Mouse (Mus musculus) limb, embryonic 14.5 days (tissue): ENCODE data around the gene Ccr10. TPM values are rescaled to one million over a fixed set of nuclear protein-coding genes. Genes with fewer than 3 reads are reported as not detected.

ENCODE experiments used
- ATAC-seq: fragments of 200-750 bp; cut with Nextera tagmentation; 2 replicates; pipeline ENCODE4 v1.8.0; 2017; ENCODE audit warnings: low read depth, moderate number of reproducible peaks, moderate TSS enrichment; ENCODE audit not compliant: low FRiP score
- DNase-seq: peaks from one replicate; pipeline ENCODE4 v3.0.0-alpha.2; 2015; ENCODE audit warnings: low spot score
- H3K27ac ChIP-seq: fragments of 300-500 bp; sonication (generic); replicated peaks from 2 replicates; pipeline ENCODE4 v1.5.1; 2014; ENCODE audit warnings: low read depth, mild to moderate bottlenecking, low read length, moderate library complexity, mixed read lengths
- H3K27me3 ChIP-seq: fragments of 300-500 bp; sonication (generic); 2 replicates; pipeline ENCODE4 v1.6.1; 2014; ENCODE audit warnings: low read length, mixed read lengths; ENCODE audit not compliant: control insufficient read depth, insufficient read depth
- H3K36me3 ChIP-seq: fragments of 300-500 bp; sonication (generic); 2 replicates; pipeline ENCODE4 v1.6.1; 2014; ENCODE audit warnings: mild to moderate bottlenecking, low read length, moderate library complexity, mixed read lengths; ENCODE audit not compliant: control insufficient read depth, insufficient read depth
- H3K4me1 ChIP-seq: fragments of 300-500 bp; sonication (generic); 2 replicates; pipeline ENCODE4 v1.6.1; 2014; ENCODE audit warnings: antibody characterized with exemption, low read length, mixed read lengths; ENCODE audit not compliant: control insufficient read depth, insufficient read depth
- H3K4me2 ChIP-seq: fragments of 300-500 bp; sonication (generic); replicated peaks from 2 replicates; pipeline ENCODE4 v1.6.1; 2014; ENCODE audit warnings: low read depth, mild to moderate bottlenecking, low read length, moderate library complexity; ENCODE audit not compliant: severe bottlenecking
- H3K4me3 ChIP-seq: fragments of 300-500 bp; sonication (generic); replicated peaks from 2 replicates; pipeline ENCODE4 v1.5.1; 2014; ENCODE audit warnings: low read length
- H3K9ac ChIP-seq: fragments of 300-500 bp; sonication (generic); 2 replicates; pipeline ENCODE4 v1.6.1; 2014; ENCODE audit warnings: mild to moderate bottlenecking, low read depth, low read length, moderate library complexity; ENCODE audit not compliant: severe bottlenecking
- H3K9me3 ChIP-seq: fragments of 300-500 bp; sonication (generic); 2 replicates; pipeline ENCODE4 v1.6.1; 2016; ENCODE audit warnings: low read length; ENCODE audit not compliant: control insufficient read depth
- POLR2A ChIP-seq: fragments of 200-500 bp; IDR thresholded peaks from 2 replicates; pipeline ENCODE4 v1.8.0; 2012; ENCODE audit warnings: inconsistent platforms, mild to moderate bottlenecking, moderate library complexity, borderline replicate concordance; ENCODE audit not compliant: insufficient read depth, insufficient read length; ENCODE audit errors: extremely low read depth
- WGBS: fragments of 180-500 bp; shearing (Covaris S2); extraction: QIAGEN DNeasy Blood & Tissue Kit; methylation state at CpG from one replicate; pipeline ENCODE4 v1.1.7; 2014; 5-methylcytosine and 5-hydroxymethylcytosine counted together
- polyA plus RNA-seq, 2 experiments: library from polyadenylated mRNA; depleted of rRNA in 1 of 2; stranded (reverse) in 1 of 2; unstranded in 1 of 2; fragments of >200 nt; fragmentation: Nextera tagmentation in 1 of 2; extraction: Ambion mirVana in 1 of 2; gene quantifications; 2 replicates each; pipeline versions ENCODE4 v1.2.1 to v1.2.3; 2012 to 2014

Ccr10 gene
- polyA plus RNA-seq, 2 experiments, result 0.09 to 0.41 TPM

- no peak for DNase-seq
- H3K4me3 ChIP-seq, result no peak overlapping the region
- no peaks in the 10 kb centered on the region for H3K9me3 ChIP-seq
- no peak overlapping the region for H3K9ac ChIP-seq
- H3K27me3 ChIP-seq, result no peaks in the 10 kb centered on the region
- TF ChIP-seq POLR2A, result no peak
- ATAC-seq, result no peak
- no peak overlapping the region for H3K4me2 ChIP-seq
- no peak overlapping the region for H3K27ac ChIP-seq
- 67% methylated on average over 1 of the region's 1 CpGs for WGBS
- H3K36me3 ChIP-seq, result peaks cover 63% of the 10 kb centered on the region
- H3K4me1 ChIP-seq, result peaks cover 7% of the 10 kb centered on the region
Observed at GRCm38 (mm10) chr11:101195101-101195500, 19.9 kb upstream of the Ccr10 start.

DNA sequence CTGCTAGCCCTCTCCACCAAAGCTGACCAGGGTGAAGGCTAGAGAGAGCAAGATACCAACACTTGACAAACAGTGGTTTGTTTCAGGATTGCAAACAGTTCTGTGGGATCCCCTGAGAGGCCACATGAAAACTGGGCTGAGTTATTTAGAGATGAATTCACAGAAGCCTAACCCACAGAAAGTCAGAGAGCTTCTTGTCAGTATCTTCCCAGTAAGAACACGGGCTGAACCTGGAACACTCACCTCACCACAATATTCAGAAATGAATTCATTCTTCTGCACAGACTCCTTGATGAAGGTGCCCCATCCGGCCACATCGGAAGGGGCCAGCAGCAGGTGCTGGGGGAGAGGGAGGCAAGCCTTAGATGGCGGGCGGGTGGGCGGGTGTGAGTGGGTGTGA lies 19.4 kb upstream of the Ccr10 start:
- Histone ChIP-seq H3K27me3 (no peaks in the 10 kb centered on the region), H3K4me3 (no peak overlapping the region), H3K4me1 (peaks cover 11% of the 10 kb centered on the region), H3K9ac (no peak overlapping the region), H3K9me3 (no peaks in the 10 kb centered on the region), H3K36me3 (peaks cover 59% of the 10 kb centered on the region), H3K27ac (no peak overlapping the region), H3K4me2 (no peak overlapping the region)
- ATAC-seq (no peak), DNase-seq (no peak)
- no peak for TF ChIP-seq POLR2A
- 91% methylated on average over 6 of the region's 6 CpGs for WGBS

DNA sequence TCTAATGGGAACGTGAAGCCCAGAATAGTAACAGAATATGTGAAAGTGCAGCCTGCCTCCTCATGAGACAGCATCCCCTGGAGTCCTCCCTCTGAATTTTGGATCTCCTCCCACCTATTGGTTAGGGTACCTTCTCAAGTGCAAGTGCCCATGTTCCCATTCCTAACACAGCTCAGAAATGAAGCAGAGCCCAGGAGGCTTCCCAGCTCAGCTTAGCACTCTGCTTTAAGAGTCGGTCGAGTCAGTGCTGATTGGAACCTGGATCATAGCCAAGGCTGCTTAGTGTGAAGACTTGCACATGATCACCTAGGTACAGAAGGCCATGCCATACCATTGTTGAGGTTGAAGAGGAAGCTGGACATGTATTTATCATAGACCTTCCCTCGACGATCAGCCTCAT lies 18.9 kb upstream of the Ccr10 start:
- H3K27me3 ChIP-seq, result no peaks in the 10 kb centered on the region
- DNase-seq, result no peak
- no peak overlapping the region for H3K4me2 ChIP-seq
- peaks cover 16% of the 10 kb centered on the region for H3K4me1 ChIP-seq
- no peak for TF ChIP-seq POLR2A
- H3K9me3 ChIP-seq, result no peaks in the 10 kb centered on the region
- WGBS, result 76% methylated on average over 5 of the region's 5 CpGs
- no peak for ATAC-seq
- H3K36me3 ChIP-seq, result peaks cover 54% of the 10 kb centered on the region
- no peak overlapping the region for H3K27ac ChIP-seq
- H3K9ac ChIP-seq, result no peak overlapping the region
- no peak overlapping the region for H3K4me3 ChIP-seq

- H3K27ac ChIP-seq, result no peak overlapping the region
- ATAC-seq, result no peak
- WGBS, result 88% methylated on average over 7 of the region's 7 CpGs
- peaks cover 17% of the 10 kb centered on the region for H3K4me1 ChIP-seq
- DNase-seq, result no peak
- no peak overlapping the region for H3K4me2 ChIP-seq
- no peak overlapping the region for H3K9ac ChIP-seq
- H3K36me3 ChIP-seq, result peaks cover 43% of the 10 kb centered on the region
- no peaks in the 10 kb centered on the region for H3K27me3 ChIP-seq
- TF ChIP-seq POLR2A, result no peak
- no peak overlapping the region for H3K4me3 ChIP-seq
- no peaks in the 10 kb centered on the region for H3K9me3 ChIP-seq
Observed at GRCm38 (mm10) chr11:101193076-101193475, 17.8 kb upstream of the Ccr10 start.

DNA sequence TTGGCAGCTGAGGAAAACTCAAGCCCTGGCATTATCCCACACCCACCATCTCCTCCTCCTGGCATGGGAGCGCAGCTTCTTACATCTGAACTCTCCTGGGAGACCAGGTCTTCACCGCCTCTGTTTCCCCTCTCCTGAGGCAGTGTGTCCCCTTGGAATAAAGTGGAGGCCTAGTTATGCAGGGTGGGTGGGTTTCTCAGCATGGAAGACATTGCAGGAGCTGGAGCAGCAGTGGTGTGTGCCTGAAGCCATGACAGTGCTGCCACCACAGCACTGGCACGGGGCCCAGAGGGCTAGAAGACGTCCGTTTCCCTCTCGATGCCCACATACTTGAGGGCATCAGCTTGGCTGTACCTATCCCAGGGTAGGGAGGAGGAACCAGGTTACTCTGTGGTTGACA lies 17.4 kb upstream of the Ccr10 start:
- no peak for DNase-seq
- ATAC-seq, result no peak
- TF ChIP-seq POLR2A, result no peak
- WGBS, result 94% methylated on average over 6 of the region's 6 CpGs
- Histone ChIP-seq H3K9ac (no peak overlapping the region), H3K27ac (no peak overlapping the region), H3K27me3 (no peaks in the 10 kb centered on the region), H3K4me1 (peaks cover 17% of the 10 kb centered on the region), H3K4me3 (no peak overlapping the region), H3K36me3 (peaks cover 41% of the 10 kb centered on the region), H3K9me3 (no peaks in the 10 kb centered on the region), H3K4me2 (no peak overlapping the region)

DNA sequence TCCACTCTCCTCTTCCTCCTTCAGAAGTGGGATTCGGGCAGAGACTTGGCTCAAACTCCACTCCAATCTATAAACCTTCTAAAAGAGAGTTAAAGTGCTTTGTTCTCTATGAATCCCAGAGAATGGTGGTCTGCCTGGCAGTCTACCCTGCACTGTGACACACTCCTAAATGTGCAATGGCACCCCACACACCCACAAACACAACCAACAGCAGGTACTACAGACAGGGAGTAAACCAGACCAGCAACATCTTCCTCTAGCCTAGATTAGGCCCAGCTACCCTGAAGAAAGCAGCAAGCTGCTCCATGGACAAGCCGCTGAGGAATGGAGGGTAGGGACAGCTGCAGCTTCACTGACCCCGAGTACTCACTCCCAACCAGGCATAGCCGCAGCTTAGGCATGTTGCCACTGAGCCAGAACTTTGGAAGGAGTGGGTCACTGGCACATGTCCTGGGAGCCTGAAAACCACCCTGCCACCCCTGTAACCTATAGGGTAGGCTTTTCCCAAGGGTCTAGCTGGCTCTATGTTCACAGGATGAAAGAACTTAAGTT lies 16.8 kb upstream of the Ccr10 start:
- no peak for TF ChIP-seq POLR2A
- ATAC-seq (no peak), DNase-seq (no peak)
- Histone ChIP-seq H3K27me3 (no peaks in the 10 kb centered on the region), H3K9me3 (no peaks in the 10 kb centered on the region), H3K4me3 (no peak overlapping the region), H3K9ac (no peak overlapping the region), H3K27ac (no peak overlapping the region), H3K4me1 (peaks cover 17% of the 10 kb centered on the region), H3K36me3 (peaks cover 36% of the 10 kb centered on the region), H3K4me2 (no peak overlapping the region)
- 79% methylated on average over 4 of the region's 4 CpGs for WGBS
